Mouse (Mus musculus) right cerebral cortex, postnatal 25 days (tissue): Measurements from ENCODE around the gene Epb41l4b.

Experiments
- DNase-seq: peaks from one replicate; pipeline ENCODE4 v3.0.0; 2022

The Epb41l4b gene

GRCm38 (mm10) chr4:57153068-57153835, 10.0 kb upstream of the Epb41l4b start:
- no peak for DNase-seq

- DNase-seq, result no peak
Observed at GRCm38 (mm10) chr4:57148182-57148581, 4.9 kb upstream of the Epb41l4b start.

GRCm38 (mm10) chr4:57142374-57143025, 737 bp downstream of the Epb41l4b start:
- peak; percentile 30 for DNase-seq

GRCm38 (mm10) chr4:57141908-57142361, 1.3 kb downstream of the Epb41l4b start:
- DNase-seq, result peak; percentile 36

- peak; percentile 39 for DNase-seq
Observed at GRCm38 (mm10) chr4:57140992-57141717, 2.1 kb downstream of the Epb41l4b start.

- no peak for DNase-seq
Observed at GRCm38 (mm10) chr4:57140200-57140799, 2.9 kb downstream of the Epb41l4b start.

- DNase-seq, result peak; percentile 20
Observed at GRCm38 (mm10) chr4:57139433-57139832, 3.8 kb downstream of the Epb41l4b start.

GRCm38 (mm10) chr4:57138093-57138440, 5.2 kb downstream of the Epb41l4b start:
- no peak for DNase-seq

GRCm38 (mm10) chr4:57137371-57138092, 5.7 kb downstream of the Epb41l4b start:
- no peak for DNase-seq

- DNase-seq, result no peak
Observed at GRCm38 (mm10) chr4:57135431-57135830, 7.8 kb downstream of the Epb41l4b start.

- DNase-seq, result no peak
Observed at GRCm38 (mm10) chr4:57134554-57134953, 8.7 kb downstream of the Epb41l4b start.

- DNase-seq, result peak; percentile 31
Observed at GRCm38 (mm10) chr4:57131839-57132238, 11.4 kb downstream of the Epb41l4b start.

- no peak for DNase-seq
Observed at GRCm38 (mm10) chr4:57129718-57130515, 13.3 kb downstream of the Epb41l4b start.

GRCm38 (mm10) chr4:57123003-57123402, 20.2 kb downstream of the Epb41l4b start:
- DNase-seq, result no peak

- no peak for DNase-seq
Observed at GRCm38 (mm10) chr4:57122166-57122565, 21.1 kb downstream of the Epb41l4b start.

- DNase-seq, result no peak
Observed at GRCm38 (mm10) chr4:57120563-57120962, 22.7 kb downstream of the Epb41l4b start.

- DNase-seq, result no peak
Observed at GRCm38 (mm10) chr4:57119976-57120375, 23.3 kb downstream of the Epb41l4b start.

- DNase-seq, result no peak
Observed at GRCm38 (mm10) chr4:57118883-57119282, 24.4 kb downstream of the Epb41l4b start.

- no peak for DNase-seq
Observed at GRCm38 (mm10) chr4:57116278-57116677, 27.0 kb downstream of the Epb41l4b start.

GRCm38 (mm10) chr4:57114617-57115592, 28.3 kb downstream of the Epb41l4b start:
- no peak for DNase-seq
